Mouse (Mus musculus) stomach, postnatal 0 days (tissue): ENCODE results near the gene Zfp775. TPM values are rescaled to one million over a fixed set of nuclear protein-coding genes. Genes with fewer than 3 reads are reported as not detected.
A peak's percentile ranks its signal among the peaks of the same experiment; 100 is the strongest.

Source experiments
- ATAC-seq: fragments of 200-750 bp; cut with Nextera tagmentation; 2 replicates; pipeline ENCODE4 v1.8.0; 2017; ENCODE audit not compliant: low FRiP score, low TSS enrichment
- DNase-seq: peaks from one replicate; pipeline ENCODE4 v3.0.0-alpha.2; 2016; ENCODE audit warnings: low spot score
- H3K27ac ChIP-seq: fragments of 300-500 bp; sonication (generic); replicated peaks from 2 replicates; pipeline ENCODE4 v1.5.1; 2014; ENCODE audit warnings: mild to moderate bottlenecking, control low read depth
- H3K27me3 ChIP-seq: fragments of 300-500 bp; sonication (generic); 2 replicates; pipeline ENCODE4 v1.6.1; 2014; ENCODE audit warnings: low read length; ENCODE audit not compliant: control insufficient read depth, insufficient read depth
- H3K36me3 ChIP-seq: fragments of 300-500 bp; sonication (generic); 2 replicates; pipeline ENCODE4 v1.6.1; 2014; ENCODE audit warnings: low read length, mixed read lengths; ENCODE audit not compliant: control insufficient read depth, insufficient read depth
- H3K4me1 ChIP-seq: fragments of 300-500 bp; sonication (generic); replicated peaks from 2 replicates; pipeline ENCODE4 v1.6.1; 2014; ENCODE audit warnings: antibody characterized with exemption; ENCODE audit not compliant: control insufficient read depth, insufficient read depth
- H3K4me2 ChIP-seq: fragments of 300-500 bp; sonication (generic); replicated peaks from 2 replicates; pipeline ENCODE4 v1.6.1; 2014; ENCODE audit warnings: low read depth, mild to moderate bottlenecking, control low read depth, moderate library complexity
- H3K4me3 ChIP-seq: fragments of 300-500 bp; sonication (generic); 2 replicates; pipeline ENCODE4 v1.5.1; 2014; ENCODE audit warnings: low read depth, low read length, control low read depth
- H3K9ac ChIP-seq: fragments of 300-500 bp; sonication (generic); 2 replicates; pipeline ENCODE4 v1.6.1; 2014; ENCODE audit warnings: mild to moderate bottlenecking, low read length, control low read depth, mixed read lengths
- H3K9me3 ChIP-seq: fragments of 300-500 bp; sonication (generic); 2 replicates; pipeline ENCODE4 v1.6.1; 2016; ENCODE audit warnings: low read length; ENCODE audit not compliant: control insufficient read depth
- CTCF ChIP-seq: IDR thresholded peaks from 2 replicates; pipeline ENCODE4 v1.5.1; 2016; ENCODE audit warnings: antibody characterized with exemption, low read depth, mild to moderate bottlenecking, moderate library complexity
- EP300 ChIP-seq: optimal IDR thresholded peaks from 2 replicates; pipeline ENCODE3; 2016; ENCODE audit warnings: antibody characterized with exemption
- WGBS: fragments of 180-500 bp; shearing (Covaris S2); extraction: QIAGEN DNeasy Blood & Tissue Kit; methylation state at CpG from one replicate; pipeline ENCODE4 v1.1.7; 2014; 5-methylcytosine and 5-hydroxymethylcytosine counted together
- polyA plus RNA-seq: library from polyadenylated mRNA; unstranded; fragments of >200 nt; fragmentation: Nextera tagmentation; extraction: Ambion mirVana; gene quantifications from 2 replicates; pipeline ENCODE4 v1.2.1, GENCODE M21; 2015

The Zfp775 gene
- polyA plus RNA-seq: 2.2 and 2.8 TPM in 2 replicates

DNA sequence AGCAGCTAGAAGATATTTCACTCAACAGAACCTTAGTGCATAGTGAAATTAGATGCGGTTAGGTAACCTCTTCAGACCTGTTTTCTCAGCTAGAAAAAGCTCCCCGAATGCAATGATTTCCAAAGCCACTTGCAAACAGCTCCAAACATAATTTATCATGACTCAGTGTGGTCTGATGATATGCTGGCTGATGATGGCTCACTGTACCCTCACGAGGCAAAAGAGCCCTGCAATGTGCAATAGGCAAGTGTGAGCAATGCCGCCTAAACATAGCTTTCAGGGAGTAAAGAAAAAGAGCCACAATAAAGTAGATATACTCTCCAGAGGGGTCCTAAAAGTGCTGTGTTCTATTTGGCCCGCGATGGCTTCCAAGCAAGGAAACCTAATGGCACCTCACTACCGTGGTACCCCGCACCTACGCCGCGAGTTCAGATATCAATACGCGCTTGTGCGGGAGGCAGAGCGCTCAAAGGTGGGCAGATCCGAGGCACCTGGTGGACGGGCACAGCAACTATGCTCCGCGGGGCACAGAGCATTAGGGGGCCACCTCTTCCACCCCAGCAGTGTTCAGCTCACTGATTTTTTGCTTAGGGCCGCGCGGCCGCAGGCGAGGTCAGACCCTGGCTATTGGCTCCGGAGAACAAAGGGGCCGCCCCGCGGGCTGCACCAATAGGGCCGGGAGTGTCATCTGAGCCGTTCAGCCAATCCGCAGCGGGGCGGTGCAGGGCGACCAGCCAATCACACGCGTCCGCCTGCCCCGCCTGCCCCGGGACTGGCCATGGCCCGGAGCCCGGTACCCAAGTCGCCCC lies at the start of gene Zfp775:
Gene Zfp775, plus strand, starts transcription at position 793 of the 809 bp plus-strand sequence.
- Histone ChIP-seq H3K9me3 (no peaks in the 10 kb centered on the region), H3K36me3 (peaks cover 14% of the 10 kb centered on the region), H3K4me1 (no peaks in the 10 kb centered on the region), H3K9ac (peak within 1 kb of the TSS; percentile 71), H3K27me3 (no peaks in the 10 kb centered on the region), H3K4me3 (peak within 1 kb of the TSS; percentile 55), H3K27ac (peak within 1 kb of the TSS; percentile 82), H3K4me2 (peak within 1 kb of the TSS; percentile 95)
- WGBS: 5% methylated on average over 42 of the region's 42 CpGs
- peak; percentile 99 for ATAC-seq
- TF ChIP-seq EP300: peak; percentile 63
- TF ChIP-seq CTCF: no peak
- DNase-seq: peak; percentile 95

DNA sequence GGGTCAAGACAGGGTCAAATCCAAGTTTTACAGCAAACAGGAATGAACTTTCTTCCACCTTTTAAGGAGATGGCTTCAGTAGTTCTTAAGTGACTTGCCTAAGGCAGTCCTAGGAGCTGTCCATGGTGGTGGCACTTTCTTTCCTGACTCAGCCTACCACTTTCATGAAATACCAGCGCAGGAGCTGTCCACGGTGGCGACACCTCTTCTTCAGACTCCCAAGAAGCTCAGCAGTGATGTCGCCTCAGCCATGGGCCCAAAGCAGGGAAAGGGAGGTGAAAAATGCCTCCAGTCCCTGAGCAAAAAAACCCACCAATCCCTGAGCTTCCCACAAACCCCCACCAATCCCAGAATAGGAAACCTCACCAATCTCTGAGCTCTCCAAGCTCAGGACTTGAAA lies 48.9 kb upstream of the Zfp775 start:
- TF ChIP-seq CTCF (no peak), EP300 (no peak)

DNA sequence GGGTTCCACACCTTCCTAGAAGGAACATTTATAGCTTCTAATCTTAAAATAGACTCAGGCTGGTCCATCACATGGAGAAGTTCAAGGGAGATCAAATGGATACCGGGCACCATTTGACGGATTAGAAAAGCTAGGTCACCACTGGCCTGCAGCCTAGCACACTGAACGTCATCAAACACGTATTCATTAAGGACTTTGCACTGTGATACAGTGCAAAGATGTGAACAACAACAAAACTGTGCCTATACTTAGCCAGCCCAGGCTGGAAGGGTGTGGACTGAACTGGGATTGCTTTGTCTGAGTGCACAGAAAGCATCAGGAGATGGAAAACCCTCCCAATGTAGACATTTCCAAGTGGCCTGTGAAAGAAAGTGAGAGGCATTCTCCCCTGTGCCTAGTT lies 48.0 kb upstream of the Zfp775 start:
- Histone ChIP-seq H3K4me1 (no peaks in the 10 kb centered on the region), H3K9me3 (no peaks in the 10 kb centered on the region), H3K9ac (peak overlapping the region; percentile 69; the same call in 1 of the 2 replicates), H3K36me3 (no peaks in the 10 kb centered on the region), H3K4me3 (peak overlapping the region; percentile 45; the same call in 1 of the 2 replicates), H3K27ac (peak overlapping the region; percentile 91), H3K27me3 (no peaks in the 10 kb centered on the region), H3K4me2 (peak overlapping the region; percentile 57; the same call in 1 of the 2 replicates)
- ATAC-seq (peak; percentile 77), DNase-seq (peak; percentile 30)
- 72% methylated on average over 4 of the region's 4 CpGs for WGBS
- no peak for TF ChIP-seq EP300

More for the DNA sequence above, 48.9 kb upstream of the Zfp775 start:
- Histone ChIP-seq H3K4me3 (no peak overlapping the region), H3K4me2 (no peak overlapping the region), H3K36me3 (no peaks in the 10 kb centered on the region), H3K27ac (no peak overlapping the region), H3K9ac (no peak overlapping the region), H3K9me3 (no peaks in the 10 kb centered on the region), H3K27me3 (no peaks in the 10 kb centered on the region), H3K4me1 (no peaks in the 10 kb centered on the region)
- ATAC-seq (no peak), DNase-seq (peak; percentile 44)
- 49% methylated on average over 4 of the region's 4 CpGs for WGBS

DNA sequence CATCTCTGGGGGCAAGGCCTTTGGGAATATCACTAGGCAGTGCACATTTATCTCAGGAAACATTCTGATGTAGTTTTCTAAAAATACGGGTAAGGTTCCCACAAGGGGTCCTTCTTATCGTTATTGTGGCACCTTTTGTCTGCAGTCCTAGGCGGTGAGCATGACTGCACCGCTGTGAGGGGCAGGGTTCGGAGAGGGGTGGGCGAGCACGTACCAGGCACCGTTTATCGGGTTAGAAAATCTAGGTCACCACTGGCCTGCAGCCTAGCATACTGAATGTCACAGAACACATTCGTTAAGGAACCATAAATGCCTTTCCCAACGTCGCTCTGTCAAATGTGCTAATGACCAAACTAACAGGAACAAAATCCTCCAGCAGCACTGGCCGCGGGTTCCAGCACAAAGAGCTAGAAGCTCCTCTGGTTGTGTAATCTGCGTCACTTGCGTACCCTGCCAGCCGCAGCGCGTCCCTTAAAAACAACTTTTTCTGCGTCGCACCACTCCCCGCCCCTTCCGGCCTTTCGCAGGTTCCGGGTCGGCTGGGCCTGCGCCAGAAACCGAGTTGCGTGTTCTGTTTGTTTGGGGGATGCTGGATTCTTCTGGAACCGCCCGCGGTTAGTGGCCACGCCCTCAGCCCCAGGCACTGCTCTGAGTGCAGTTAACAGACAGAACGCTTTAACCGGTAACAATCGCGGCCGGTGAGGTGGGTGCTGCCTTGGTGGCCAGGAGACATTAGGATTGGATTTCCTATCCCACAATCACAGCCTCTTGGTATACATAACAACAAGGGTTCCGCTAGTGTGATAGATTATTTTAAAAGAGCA lies 47.4 kb upstream of the Zfp775 start, which contains the start of gene Lrrc61:
Gene Lrrc61, plus strand, starts transcription at position 517 of the 824 bp plus-strand sequence.
- TF ChIP-seq CTCF (no peak), EP300 (no peak)
- ATAC-seq (peak; percentile 93), DNase-seq (peak; percentile 98)
- H3K4me2 ChIP-seq: peak within 1 kb of the TSS; percentile 57
- H3K36me3 ChIP-seq: no peaks in the 10 kb centered on the region
- peak within 1 kb of the TSS; percentile 91 for H3K27ac ChIP-seq
- no peaks in the 10 kb centered on the region for H3K4me1 ChIP-seq
- H3K9ac ChIP-seq: peak within 1 kb of the TSS; percentile 69
- H3K9me3 ChIP-seq: no peaks in the 10 kb centered on the region
- H3K27me3 ChIP-seq: no peaks in the 10 kb centered on the region
- peak within 1 kb of the TSS; percentile 45 for H3K4me3 ChIP-seq
- WGBS: under 1% methylated on average over 39 of the region's 39 CpGs

DNA sequence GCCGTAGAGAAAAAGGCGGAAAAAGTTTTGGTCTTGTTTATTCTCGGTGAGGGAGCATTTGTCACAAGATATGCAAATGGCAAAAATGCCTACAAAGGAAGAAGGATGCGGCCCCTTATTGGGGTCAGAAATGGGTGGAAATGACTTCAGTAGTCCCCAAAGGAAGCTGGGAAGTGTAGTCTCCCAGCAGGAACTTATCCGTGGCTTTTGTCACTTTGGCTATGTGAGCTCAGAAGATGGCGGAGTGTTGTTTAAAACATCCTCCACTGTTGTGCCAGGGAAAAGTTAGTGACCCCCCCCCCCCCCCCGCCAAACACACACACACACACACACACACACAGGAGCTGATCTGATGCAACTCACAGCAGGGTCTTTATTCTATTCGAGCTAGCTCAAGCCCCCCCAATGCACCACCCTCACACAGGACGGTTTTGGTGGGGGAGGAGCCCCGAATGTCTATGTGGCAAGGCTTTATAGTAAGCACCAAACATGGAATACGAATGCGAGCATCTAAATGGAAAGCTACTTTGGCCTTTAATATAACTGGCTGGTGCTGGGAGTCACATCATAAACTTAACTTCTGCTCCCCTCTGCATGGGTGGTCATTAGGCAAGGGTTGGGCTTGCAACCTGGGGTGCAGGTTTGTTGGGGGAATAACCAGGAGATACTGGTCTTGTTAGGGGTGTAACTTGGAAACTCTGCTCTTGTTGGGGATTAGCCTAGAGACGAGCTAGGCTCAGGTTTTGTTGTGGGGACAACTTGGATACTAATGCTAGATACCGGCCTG lies 46.6 kb upstream of the Zfp775 start:
- ATAC-seq: peak; percentile 82
- TF ChIP-seq CTCF (no peak), EP300 (no peak)
- H3K27ac ChIP-seq: peak overlapping the region; percentile 91
- no peaks in the 10 kb centered on the region for H3K27me3 ChIP-seq
- peak overlapping the region; percentile 57 for H3K4me2 ChIP-seq
- H3K4me1 ChIP-seq: no peaks in the 10 kb centered on the region
- no peaks in the 10 kb centered on the region for H3K9me3 ChIP-seq
- H3K4me3 ChIP-seq: peak overlapping the region; percentile 45
- WGBS: 21% methylated on average over 13 of the region's 14 CpGs
- H3K36me3 ChIP-seq: no peaks in the 10 kb centered on the region
- DNase-seq: peak; percentile 57
- H3K9ac ChIP-seq: peak overlapping the region; percentile 69
